Mouse (Mus musculus): Measurements from ENCODE around the gene Tril. TPM values are rescaled to one million over a fixed set of nuclear protein-coding genes. Genes with fewer than 3 reads are reported as not detected.

Gene Tril
- 41.9 and 45.2 TPM in 2 replicates for polyA plus RNA-seq (2012; rRNA removed)

GRCm38 (mm10) chr6:53820486-53820985 is at the start of gene Tril:
TSS of gene Tril (minus strand) at chr6:53820830.
- H3K27me3 ChIP-seq (ENCODE audit: control insufficient read depth, insufficient read depth, low read length) = no peaks in the 10 kb centered on the region; the same call in 1 of the 2 replicates
- peak; percentile 56 to 64 for DNase-seq
- H3K27ac ChIP-seq (ENCODE audit: insufficient read depth, low read length) = peak within 1 kb of the TSS; percentile 43; the same call in 1 of the 2 replicates
- H3K4me1 ChIP-seq (ENCODE audit: control insufficient read depth, insufficient read depth, low read length) = peaks cover 6% of the 10 kb centered on the region
- 2% methylated on average over 43 of the region's 43 CpGs for WGBS
- no peak for TF ChIP-seq POLR2A (IDR thresholded peaks at IDR 0.05; ENCODE audit: borderline replicate concordance, insufficient read depth, low read length)
- TF ChIP-seq CTCF (IDR thresholded peaks at IDR 0.05; ENCODE audit: borderline replicate concordance, insufficient read depth, low read depth, low read length) = no peak
- peak within 1 kb of the TSS; percentile 48 for H3K4me3 ChIP-seq (replicated peaks; ENCODE audit: insufficient read depth, low read depth, low read length)

- no peaks in the 10 kb centered on the region for H3K4me1 ChIP-seq (ENCODE audit: control insufficient read depth, insufficient read depth, low read length)
Measured at GRCm38 (mm10) chr6:53863011-53863410, 42.4 kb upstream of the Tril start.

GRCm38 (mm10) chr6:53859106-53859505 is 38.5 kb upstream of the Tril start:
- no peak overlapping the region for H3K4me3 ChIP-seq (replicated peaks; ENCODE audit: insufficient read depth, low read depth, low read length)
- TF ChIP-seq CTCF (IDR thresholded peaks at IDR 0.05; ENCODE audit: borderline replicate concordance, insufficient read depth, low read depth, low read length) (no peak), POLR2A (IDR thresholded peaks at IDR 0.05; ENCODE audit: borderline replicate concordance, insufficient read depth, low read length) (no peak)
- WGBS = 34% methylated on average over 1 of the region's 1 CpGs
- H3K27ac ChIP-seq (ENCODE audit: insufficient read depth, low read length) = no peak overlapping the region
- no peaks in the 10 kb centered on the region for H3K27me3 ChIP-seq (ENCODE audit: control insufficient read depth, insufficient read depth, low read length)
- no peak for DNase-seq
- no peaks in the 10 kb centered on the region for H3K4me1 ChIP-seq (ENCODE audit: control insufficient read depth, insufficient read depth, low read length)

More at GRCm38 (mm10) chr6:53863011-53863410, 42.4 kb upstream of the Tril start:
- no peak for DNase-seq
- H3K4me3 ChIP-seq (replicated peaks; ENCODE audit: insufficient read depth, low read depth, low read length) = no peak overlapping the region
- H3K27ac ChIP-seq (ENCODE audit: insufficient read depth, low read length) = no peak overlapping the region
- 76% methylated on average over 2 of the region's 2 CpGs for WGBS
- TF ChIP-seq POLR2A (IDR thresholded peaks at IDR 0.05; ENCODE audit: borderline replicate concordance, insufficient read depth, low read length) = no peak
- no peak for TF ChIP-seq CTCF (IDR thresholded peaks at IDR 0.05; ENCODE audit: borderline replicate concordance, insufficient read depth, low read depth, low read length)
- H3K27me3 ChIP-seq (ENCODE audit: control insufficient read depth, insufficient read depth, low read length) = no peaks in the 10 kb centered on the region

- Histone ChIP-seq H3K4me1 (ENCODE audit: control insufficient read depth, insufficient read depth, low read length) (no peaks in the 10 kb centered on the region), H3K27me3 (ENCODE audit: control insufficient read depth, insufficient read depth, low read length) (no peaks in the 10 kb centered on the region), H3K4me3 (replicated peaks; ENCODE audit: insufficient read depth, low read depth, low read length) (no peak overlapping the region), H3K27ac (ENCODE audit: insufficient read depth, low read length) (no peak overlapping the region)
- DNase-seq = no peak
- no peak for TF ChIP-seq POLR2A (IDR thresholded peaks at IDR 0.05; ENCODE audit: borderline replicate concordance, insufficient read depth, low read length)
- no peak for TF ChIP-seq CTCF (IDR thresholded peaks at IDR 0.05; ENCODE audit: borderline replicate concordance, insufficient read depth, low read depth, low read length)
- WGBS = 23% methylated on average over 7 of the region's 7 CpGs
Measured at GRCm38 (mm10) chr6:53857822-53858221, 37.2 kb upstream of the Tril start.

- Histone ChIP-seq H3K4me1 (ENCODE audit: control insufficient read depth, insufficient read depth, low read length) (no peaks in the 10 kb centered on the region; the same call in 1 of the 2 replicates), H3K27me3 (ENCODE audit: control insufficient read depth, insufficient read depth, low read length) (no peaks in the 10 kb centered on the region), H3K27ac (ENCODE audit: insufficient read depth, low read length) (no peak overlapping the region; the same call in 1 of the 2 replicates), H3K4me3 (replicated peaks; ENCODE audit: insufficient read depth, low read depth, low read length) (no peak overlapping the region)
- DNase-seq = no peak
- TF ChIP-seq POLR2A (IDR thresholded peaks at IDR 0.05; ENCODE audit: borderline replicate concordance, insufficient read depth, low read length) (no peak), CTCF (IDR thresholded peaks at IDR 0.05; ENCODE audit: borderline replicate concordance, insufficient read depth, low read depth, low read length) (no peak)
- 82% methylated on average over 2 of the region's 2 CpGs for WGBS
Measured at GRCm38 (mm10) chr6:53856775-53857174, 36.1 kb upstream of the Tril start.

- 70% methylated on average over 12 of the region's 12 CpGs for whole genome bisulfite sequencing
- Histone ChIP-seq H3K4me1 (ENCODE audit: control insufficient read depth, insufficient read depth, low read length) (no peaks in the 10 kb centered on the region; the same call in 1 of the 2 replicates), H3K27me3 (ENCODE audit: control insufficient read depth, insufficient read depth, low read length) (no peaks in the 10 kb centered on the region), H3K4me3 (replicated peaks; ENCODE audit: insufficient read depth, low read depth, low read length) (no peak overlapping the region), H3K27ac (ENCODE audit: insufficient read depth, low read length) (peak overlapping the region; percentile 30; the same call in 1 of the 2 replicates)
- no peak for TF ChIP-seq POLR2A (IDR thresholded peaks at IDR 0.05; ENCODE audit: borderline replicate concordance, insufficient read depth, low read length)
- TF ChIP-seq CTCF (IDR thresholded peaks at IDR 0.05; ENCODE audit: borderline replicate concordance, insufficient read depth, low read depth, low read length) = no peak
- DNase-seq = peak in 1 of 2 experiments; percentile 15
Measured at GRCm38 (mm10) chr6:53854971-53855856, 34.6 kb upstream of the Tril start.

GRCm38 (mm10) chr6:53854226-53854625 is 33.6 kb upstream of the Tril start:
- no peak overlapping the region for H3K4me3 ChIP-seq (replicated peaks; ENCODE audit: insufficient read depth, low read depth, low read length)
- no peak overlapping the region for H3K27ac ChIP-seq (ENCODE audit: insufficient read depth, low read length)
- H3K4me1 ChIP-seq (ENCODE audit: control insufficient read depth, insufficient read depth, low read length) = no peaks in the 10 kb centered on the region; the same call in 1 of the 2 replicates
- WGBS = 62% methylated on average over 2 of the region's 2 CpGs
- no peak for DNase-seq
- H3K27me3 ChIP-seq (ENCODE audit: control insufficient read depth, insufficient read depth, low read length) = no peaks in the 10 kb centered on the region
- TF ChIP-seq POLR2A (IDR thresholded peaks at IDR 0.05; ENCODE audit: borderline replicate concordance, insufficient read depth, low read length) = no peak
- no peak for TF ChIP-seq CTCF (IDR thresholded peaks at IDR 0.05; ENCODE audit: borderline replicate concordance, insufficient read depth, low read depth, low read length)
